Mouse (Mus musculus): ENCODE results near the gene Phlpp1.

DNA sequence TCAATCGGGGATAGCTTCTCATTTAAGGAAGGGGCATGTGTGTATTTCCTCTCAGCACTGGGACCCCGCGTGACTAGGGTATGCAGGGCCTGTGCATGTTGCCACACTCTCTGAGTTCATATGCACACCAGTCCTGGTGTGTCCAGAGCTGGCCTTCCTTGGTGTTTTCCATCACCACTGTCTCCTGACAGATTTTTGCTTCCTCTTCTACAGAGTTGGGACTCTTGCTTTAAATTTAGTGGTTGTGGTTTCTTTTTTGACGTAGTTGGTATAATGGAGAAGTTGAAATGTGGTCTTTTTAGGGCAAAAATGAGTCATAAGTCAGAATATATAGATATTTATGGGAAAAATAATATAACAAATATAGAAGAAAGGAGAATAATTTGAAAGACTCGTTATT, 59.8 kb downstream of the Phlpp1 start:
- TF ChIP-seq CTCF (IDR thresholded peaks at IDR 0.05; ENCODE audit: insufficient read depth, low read depth, low read length) (no peak), POLR2A (IDR thresholded peaks at IDR 0.05; ENCODE audit: insufficient read depth, low read depth, low read length) (no peak)
